Mouse (Mus musculus): ENCODE data around the gene St6galnac3.

GRCm38 (mm10) chr3:153302376-153302775, 422.6 kb downstream of the St6galnac3 start:
- no peak for TF ChIP-seq CTCF (IDR thresholded peaks at IDR 0.05; ENCODE audit: extremely low read depth, insufficient read depth, low read length)
- TF ChIP-seq POLR2A (IDR thresholded peaks at IDR 0.05; ENCODE audit: extremely low read depth, insufficient read depth, low read length): no peak
